Mouse (Mus musculus): ENCODE results near the gene Gabrb3. TPM values are rescaled to one million over a fixed set of nuclear protein-coding genes. Genes with fewer than 3 reads are reported as not detected.

The Gabrb3 gene
- polyA plus RNA-seq, 1 experiment from 2014 or later = 3.4 TPM

- H3K27me3 ChIP-seq = no peaks in the 10 kb centered on the region
- H3K4me1 ChIP-seq = no peaks in the 10 kb centered on the region
- 83% methylated on average over 10 of the region's 10 CpGs for WGBS
- no peak overlapping the region for H3K4me3 ChIP-seq (replicated peaks)
- H3K9me3 ChIP-seq (replicated peaks) = no peaks in the 10 kb centered on the region
- H3K27ac ChIP-seq (replicated peaks) = no peak overlapping the region
- no peak overlapping the region for H3K9ac ChIP-seq
- no peak overlapping the region for H3K4me2 ChIP-seq (replicated peaks)
- no peaks in the 10 kb centered on the region for H3K36me3 ChIP-seq
- no peak for ATAC-seq (ENCODE audit: insufficient number of reproducible peaks, low FRiP score, low TSS enrichment, low read depth)
These were observed 113.2 kb downstream of the Gabrb3 start for GRCm38 (mm10) chr7:57532676-57533075.

GRCm38 (mm10) chr7:57538565-57538964, 119.1 kb downstream of the Gabrb3 start:
- H3K9ac ChIP-seq = no peak overlapping the region
- no peak overlapping the region for H3K27ac ChIP-seq (replicated peaks)
- H3K4me1 ChIP-seq = no peaks in the 10 kb centered on the region
- WGBS = 20% methylated on average over 7 of the region's 7 CpGs
- no peaks in the 10 kb centered on the region for H3K27me3 ChIP-seq
- H3K4me2 ChIP-seq (replicated peaks) = no peak overlapping the region
- H3K9me3 ChIP-seq (replicated peaks) = no peaks in the 10 kb centered on the region
- no peaks in the 10 kb centered on the region for H3K36me3 ChIP-seq
- ATAC-seq (ENCODE audit: insufficient number of reproducible peaks, low FRiP score, low TSS enrichment, low read depth) = no peak
- H3K4me3 ChIP-seq (replicated peaks) = no peak overlapping the region

GRCm38 (mm10) chr7:57560732-57561436, 141.4 kb downstream of the Gabrb3 start:
- 71% methylated on average over 3 of the region's 3 CpGs for WGBS
- Histone ChIP-seq H3K36me3 (no peaks in the 10 kb centered on the region), H3K9ac (no peak overlapping the region), H3K4me2 (replicated peaks) (no peak overlapping the region), H3K4me1 (no peaks in the 10 kb centered on the region), H3K27ac (replicated peaks) (no peak overlapping the region), H3K4me3 (replicated peaks) (no peak overlapping the region), H3K27me3 (no peaks in the 10 kb centered on the region), H3K9me3 (replicated peaks) (no peaks in the 10 kb centered on the region)
- no peak for ATAC-seq (ENCODE audit: insufficient number of reproducible peaks, low FRiP score, low TSS enrichment, low read depth)

- Histone ChIP-seq H3K4me1 (no peaks in the 10 kb centered on the region), H3K9ac (no peak overlapping the region), H3K27ac (replicated peaks) (no peak overlapping the region), H3K27me3 (no peaks in the 10 kb centered on the region), H3K4me3 (replicated peaks) (no peak overlapping the region), H3K4me2 (replicated peaks) (no peak overlapping the region), H3K36me3 (no peaks in the 10 kb centered on the region), H3K9me3 (replicated peaks) (no peaks in the 10 kb centered on the region)
- no peak for ATAC-seq (ENCODE audit: insufficient number of reproducible peaks, low FRiP score, low TSS enrichment, low read depth)
- WGBS = 91% methylated on average over 12 of the region's 12 CpGs
These were observed 144.9 kb downstream of the Gabrb3 start for GRCm38 (mm10) chr7:57564403-57564802.

GRCm38 (mm10) chr7:57590451-57591248, 171.2 kb downstream of the Gabrb3 start:
- peak overlapping the region; percentile 88 for H3K4me2 ChIP-seq (replicated peaks)
- no peaks in the 10 kb centered on the region for H3K36me3 ChIP-seq
- H3K9me3 ChIP-seq (replicated peaks) = no peaks in the 10 kb centered on the region
- peaks cover 33% of the 10 kb centered on the region for H3K27me3 ChIP-seq
- under 1% methylated on average over 67 of the region's 74 CpGs for WGBS
- H3K27ac ChIP-seq (replicated peaks) = no peak overlapping the region
- peaks cover 18% of the 10 kb centered on the region for H3K4me1 ChIP-seq
- no peak overlapping the region for H3K9ac ChIP-seq
- H3K4me3 ChIP-seq (replicated peaks) = peak overlapping the region; percentile 65
- peak; percentile 90 for ATAC-seq (ENCODE audit: insufficient number of reproducible peaks, low FRiP score, low TSS enrichment, low read depth)

GRCm38 (mm10) chr7:57591249-57591577, 171.7 kb downstream of the Gabrb3 start:
- peak overlapping the region; percentile 65 for H3K4me3 ChIP-seq (replicated peaks)
- peak; percentile 22; the same call in 1 of the 2 replicates for ATAC-seq (ENCODE audit: insufficient number of reproducible peaks, low FRiP score, low TSS enrichment, low read depth)
- no peak overlapping the region for H3K9ac ChIP-seq
- H3K9me3 ChIP-seq (replicated peaks) = no peaks in the 10 kb centered on the region
- peaks cover 33% of the 10 kb centered on the region for H3K27me3 ChIP-seq
- H3K4me2 ChIP-seq (replicated peaks) = peak overlapping the region; percentile 88
- WGBS = under 1% methylated on average over 33 of the region's 34 CpGs
- H3K27ac ChIP-seq (replicated peaks) = no peak overlapping the region
- H3K4me1 ChIP-seq = peaks cover 18% of the 10 kb centered on the region
- no peaks in the 10 kb centered on the region for H3K36me3 ChIP-seq

- H3K36me3 ChIP-seq = no peaks in the 10 kb centered on the region
- peak overlapping the region; percentile 65 for H3K4me3 ChIP-seq (replicated peaks)
- no peak overlapping the region for H3K9ac ChIP-seq
- WGBS = under 1% methylated on average over 56 of the region's 56 CpGs
- ATAC-seq (ENCODE audit: insufficient number of reproducible peaks, low FRiP score, low TSS enrichment, low read depth) = no peak
- H3K27ac ChIP-seq (replicated peaks) = no peak overlapping the region
- H3K9me3 ChIP-seq (replicated peaks) = no peaks in the 10 kb centered on the region
- H3K4me1 ChIP-seq = peaks cover 18% of the 10 kb centered on the region
- H3K4me2 ChIP-seq (replicated peaks) = peak overlapping the region; percentile 88
- H3K27me3 ChIP-seq = peaks cover 33% of the 10 kb centered on the region
These were observed 172.3 kb downstream of the Gabrb3 start for GRCm38 (mm10) chr7:57591578-57592431.

- Histone ChIP-seq H3K36me3 (no peaks in the 10 kb centered on the region), H3K9ac (no peak overlapping the region), H3K27ac (replicated peaks) (no peak overlapping the region), H3K4me2 (replicated peaks) (no peak overlapping the region), H3K4me1 (no peaks in the 10 kb centered on the region), H3K4me3 (replicated peaks) (no peak overlapping the region), H3K9me3 (replicated peaks) (no peaks in the 10 kb centered on the region), H3K27me3 (0 out of 2 replicates have a peak, but pooled peaks cover under 1% of the 10 kb centered on the region)
- ATAC-seq (ENCODE audit: insufficient number of reproducible peaks, low FRiP score, low TSS enrichment, low read depth) = no peak
- 70% methylated on average over 5 of the region's 5 CpGs for WGBS
These were observed 177.8 kb downstream of the Gabrb3 start for GRCm38 (mm10) chr7:57597341-57597740.

GRCm38 (mm10) chr7:57618697-57619096, 199.2 kb downstream of the Gabrb3 start:
- no peak for ATAC-seq (ENCODE audit: insufficient number of reproducible peaks, low FRiP score, low TSS enrichment, low read depth)
- H3K4me2 ChIP-seq (replicated peaks) = no peak overlapping the region
- H3K27ac ChIP-seq (replicated peaks) = no peak overlapping the region
- no peaks in the 10 kb centered on the region for H3K27me3 ChIP-seq
- H3K9ac ChIP-seq = no peak overlapping the region
- no peak overlapping the region for H3K4me3 ChIP-seq (replicated peaks)
- H3K4me1 ChIP-seq = no peaks in the 10 kb centered on the region
- H3K36me3 ChIP-seq = no peaks in the 10 kb centered on the region
- 31% methylated on average over 3 of the region's 3 CpGs for WGBS
- no peaks in the 10 kb centered on the region for H3K9me3 ChIP-seq (replicated peaks)

GRCm38 (mm10) chr7:57620036-57620435, 200.5 kb downstream of the Gabrb3 start:
- no peaks in the 10 kb centered on the region for H3K27me3 ChIP-seq
- ATAC-seq (ENCODE audit: insufficient number of reproducible peaks, low FRiP score, low TSS enrichment, low read depth) = no peak
- no peaks in the 10 kb centered on the region for H3K36me3 ChIP-seq
- H3K4me3 ChIP-seq (replicated peaks) = no peak overlapping the region
- H3K27ac ChIP-seq (replicated peaks) = no peak overlapping the region
- no peaks in the 10 kb centered on the region for H3K4me1 ChIP-seq
- whole genome bisulfite sequencing = 85% methylated on average over 2 of the region's 2 CpGs
- H3K9ac ChIP-seq = no peak overlapping the region
- no peak overlapping the region for H3K4me2 ChIP-seq (replicated peaks)
- no peaks in the 10 kb centered on the region for H3K9me3 ChIP-seq (replicated peaks)

- Histone ChIP-seq H3K4me3 (replicated peaks) (no peak overlapping the region), H3K9ac (no peak overlapping the region), H3K4me1 (no peaks in the 10 kb centered on the region), H3K4me2 (replicated peaks) (no peak overlapping the region), H3K36me3 (no peaks in the 10 kb centered on the region), H3K9me3 (replicated peaks) (no peaks in the 10 kb centered on the region), H3K27ac (replicated peaks) (no peak overlapping the region), H3K27me3 (no peaks in the 10 kb centered on the region)
- ATAC-seq (ENCODE audit: insufficient number of reproducible peaks, low FRiP score, low TSS enrichment, low read depth) = no peak
- 82% methylated on average over 4 of the region's 4 CpGs for WGBS
These were observed 204.2 kb downstream of the Gabrb3 start for GRCm38 (mm10) chr7:57623718-57624117.
